Mouse (Mus musculus) testis, postnatal 10 days (tissue): ENCODE measurements around the gene Smpd3.
"Not testable (repeated sequence)": the region's sequence is repeated elsewhere in the genome, so short reads cannot be mapped to it uniquely, and the experiment has no call there.

Source experiments
- DNase-seq: peaks from one replicate; pipeline ENCODE4 v3.0.0; 2021; ENCODE audit warnings: low spot score

Gene Smpd3

GRCm38 (mm10) chr8:106326624-106327023 lies 11.2 kb downstream of the Smpd3 start:
- no peak for DNase-seq

GRCm38 (mm10) chr8:106321434-106321833 lies 16.4 kb downstream of the Smpd3 start:
- no peak for DNase-seq

- DNase-seq = no peak
Measured at GRCm38 (mm10) chr8:106320002-106320401, 17.8 kb downstream of the Smpd3 start.

- DNase-seq = no peak
Measured at GRCm38 (mm10) chr8:106317091-106317490, 20.7 kb downstream of the Smpd3 start.

GRCm38 (mm10) chr8:106316506-106316905 lies 21.3 kb downstream of the Smpd3 start:
- DNase-seq = no peak

- DNase-seq = no peak
Measured at GRCm38 (mm10) chr8:106315402-106316187, 22.2 kb downstream of the Smpd3 start.

- no peak for DNase-seq
Measured at GRCm38 (mm10) chr8:106313799-106314198, 24.0 kb downstream of the Smpd3 start.

GRCm38 (mm10) chr8:106313120-106313737 lies 24.6 kb downstream of the Smpd3 start:
- no peak for DNase-seq

- no peak for DNase-seq
Measured at GRCm38 (mm10) chr8:106311967-106312366, 25.8 kb downstream of the Smpd3 start.

GRCm38 (mm10) chr8:106310026-106310652 lies 27.6 kb downstream of the Smpd3 start:
- no peak for DNase-seq

GRCm38 (mm10) chr8:106308082-106308786 lies 29.6 kb downstream of the Smpd3 start:
- DNase-seq = not testable (repeated sequence)

GRCm38 (mm10) chr8:106307586-106307985 lies 30.2 kb downstream of the Smpd3 start:
- no peak for DNase-seq

- not testable (repeated sequence) for DNase-seq
Measured at GRCm38 (mm10) chr8:106306711-106307248, 31.0 kb downstream of the Smpd3 start.

- no peak for DNase-seq
Measured at GRCm38 (mm10) chr8:106306076-106306475, 31.7 kb downstream of the Smpd3 start.

- no peak for DNase-seq
Measured at GRCm38 (mm10) chr8:106305301-106305700, 32.5 kb downstream of the Smpd3 start.

- DNase-seq = no peak
Measured at GRCm38 (mm10) chr8:106304321-106304720, 33.5 kb downstream of the Smpd3 start.

GRCm38 (mm10) chr8:106300739-106301715 lies 36.8 kb downstream of the Smpd3 start:
- DNase-seq = peak; percentile 55

- DNase-seq = no peak
Measured at GRCm38 (mm10) chr8:106299686-106300085, 38.1 kb downstream of the Smpd3 start.

GRCm38 (mm10) chr8:106298846-106299245 lies 38.9 kb downstream of the Smpd3 start:
- no peak for DNase-seq

- DNase-seq = no peak
Measured at GRCm38 (mm10) chr8:106298261-106298660, 39.5 kb downstream of the Smpd3 start.
